Mouse (Mus musculus): ENCODE measurements around the gene Lrrc47. TPM values are rescaled to one million over a fixed set of nuclear protein-coding genes. Genes with fewer than 3 reads are reported as not detected.

The Lrrc47 gene
- polyA plus RNA-seq, 1 experiment = 24.0 TPM

DNA sequence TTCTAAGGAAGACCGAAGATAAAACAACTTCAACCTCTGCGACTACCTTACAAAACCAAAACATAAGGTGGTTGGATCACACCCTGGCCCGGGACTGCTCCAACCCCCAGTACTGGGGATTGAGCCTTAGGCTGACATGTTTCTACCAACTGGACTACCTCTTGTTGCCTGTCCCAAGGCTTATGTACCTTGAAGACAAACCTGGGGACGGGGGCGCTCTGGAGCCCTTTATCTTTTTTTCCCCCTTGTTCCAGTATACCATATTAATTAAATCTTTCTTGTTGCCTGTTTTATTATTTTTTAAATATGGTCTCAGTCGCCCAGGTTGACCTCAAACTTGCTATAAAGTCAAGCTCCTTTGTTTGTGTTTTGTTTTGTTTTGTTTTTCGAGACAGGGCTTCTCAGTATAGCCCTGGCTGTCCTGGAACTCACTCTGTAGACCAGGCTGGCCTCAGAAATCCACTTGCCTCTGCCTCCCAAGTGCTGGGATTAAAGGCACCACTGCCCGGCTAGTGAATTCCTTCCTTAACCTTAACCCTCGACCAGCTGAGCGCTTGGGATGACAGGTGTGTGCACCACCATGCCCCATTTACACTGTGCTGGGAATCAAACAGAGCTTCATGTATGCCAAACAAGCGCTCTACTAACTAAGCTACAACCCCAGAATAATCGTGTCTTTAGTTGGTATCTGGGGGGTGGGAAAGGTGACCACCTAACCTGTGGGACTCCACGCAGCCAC lies 455 bp upstream of the Lrrc47 start:
- H3K4me1 ChIP-seq (ENCODE audit: control insufficient read depth, insufficient read depth, insufficient read length, low read length) = peaks cover 11% of the 10 kb centered on the region
- H3K27ac ChIP-seq (replicated peaks; ENCODE audit: low read depth, low read length) = no peak overlapping the region; the same call in 1 of the 2 replicates
- peak overlapping the region; percentile 73 for H3K4me3 ChIP-seq (ENCODE audit: insufficient read depth, low read depth, low read length)

DNA sequence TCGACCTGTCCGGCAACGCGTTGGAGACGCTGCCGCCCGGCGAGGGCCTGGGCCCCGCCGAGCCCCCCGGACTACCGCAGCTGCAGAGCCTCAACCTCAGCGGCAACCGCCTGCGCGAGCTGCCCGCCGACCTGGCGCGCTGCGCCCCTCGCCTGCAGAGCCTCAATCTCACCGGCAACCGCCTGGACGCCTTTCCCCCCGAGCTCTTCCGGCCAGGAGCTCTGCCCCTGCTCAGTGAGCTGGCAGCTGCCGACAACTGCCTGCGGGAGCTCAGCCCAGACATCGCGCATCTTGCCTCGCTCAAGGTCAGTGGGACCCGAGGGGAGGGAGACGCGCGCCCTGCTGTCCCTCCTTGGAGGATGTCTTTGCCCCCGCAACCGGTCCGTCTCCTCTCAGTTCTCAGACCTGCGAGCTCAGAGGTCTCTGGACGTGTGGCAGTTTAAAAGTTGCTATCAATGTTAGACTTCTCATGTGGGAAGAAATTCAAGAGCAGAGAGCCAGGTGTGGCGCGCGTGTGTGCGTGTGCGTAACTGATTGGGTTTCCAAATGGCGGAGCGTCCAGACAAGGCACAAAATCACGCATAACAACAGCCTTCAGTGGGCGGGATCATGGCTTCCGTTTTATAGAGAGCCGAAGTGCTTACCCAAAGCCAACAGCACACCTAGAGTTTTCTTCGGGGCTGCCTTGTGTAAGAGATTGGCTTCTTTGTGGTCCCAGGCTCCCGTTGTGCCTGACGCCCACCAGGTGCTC lies 776 bp downstream of the Lrrc47 start:
- peaks cover 11% of the 10 kb centered on the region for H3K4me1 ChIP-seq (ENCODE audit: control insufficient read depth, insufficient read depth, insufficient read length, low read length)
- H3K4me3 ChIP-seq (ENCODE audit: insufficient read depth, low read depth, low read length) = peak overlapping the region; percentile 73
- H3K27ac ChIP-seq (replicated peaks; ENCODE audit: low read depth, low read length) = no peak overlapping the region

DNA sequence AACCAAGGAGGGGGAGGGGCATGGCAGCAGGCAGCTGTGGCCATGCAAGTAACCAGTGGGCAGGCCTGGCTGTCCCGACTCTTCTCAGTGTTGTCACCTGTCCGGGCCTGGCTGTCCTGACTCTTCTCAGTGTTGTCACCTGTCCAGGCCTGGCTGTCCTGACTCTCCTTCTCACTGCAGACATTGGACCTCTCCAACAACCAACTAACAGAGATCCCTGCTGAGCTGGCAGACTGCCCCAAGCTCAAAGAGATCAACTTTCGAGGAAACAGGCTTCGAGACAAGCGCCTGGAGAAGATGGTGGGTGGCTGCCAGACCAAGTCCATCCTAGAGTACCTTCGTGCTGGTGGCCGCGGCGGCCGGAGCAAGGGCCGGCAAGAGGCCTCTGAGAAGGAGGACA lies 3.9 kb downstream of the Lrrc47 start:
- Histone ChIP-seq H3K4me1 (ENCODE audit: control insufficient read depth, insufficient read depth, insufficient read length, low read length) (peaks cover 11% of the 10 kb centered on the region), H3K27ac (replicated peaks; ENCODE audit: low read depth, low read length) (no peak overlapping the region), H3K4me3 (ENCODE audit: insufficient read depth, low read depth, low read length) (no peak overlapping the region)

DNA sequence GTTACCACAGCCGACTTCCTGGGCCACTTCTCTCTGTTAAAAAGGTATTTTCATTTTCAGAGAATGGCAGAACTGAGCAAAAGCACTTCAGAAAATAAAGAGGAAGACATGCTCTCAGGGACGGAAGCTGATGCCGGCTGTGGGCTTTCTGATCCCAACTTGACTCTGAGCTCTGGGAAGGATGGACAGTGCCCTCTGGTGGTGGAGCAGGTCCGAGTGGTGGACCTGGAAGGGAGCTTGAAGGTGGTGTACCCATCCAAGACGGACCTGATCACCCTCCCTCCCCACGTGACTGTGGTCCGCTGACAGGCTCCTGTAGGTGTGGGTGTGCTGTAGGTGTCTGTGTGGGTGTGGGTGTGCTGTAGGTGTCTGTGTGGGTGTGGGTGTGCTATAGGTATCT lies 8.0 kb downstream of the Lrrc47 start:
- H3K4me1 ChIP-seq (ENCODE audit: control insufficient read depth, insufficient read depth, insufficient read length, low read length) = no peaks in the 10 kb centered on the region
- no peak overlapping the region for H3K27ac ChIP-seq (replicated peaks; ENCODE audit: low read depth, low read length)

DNA sequence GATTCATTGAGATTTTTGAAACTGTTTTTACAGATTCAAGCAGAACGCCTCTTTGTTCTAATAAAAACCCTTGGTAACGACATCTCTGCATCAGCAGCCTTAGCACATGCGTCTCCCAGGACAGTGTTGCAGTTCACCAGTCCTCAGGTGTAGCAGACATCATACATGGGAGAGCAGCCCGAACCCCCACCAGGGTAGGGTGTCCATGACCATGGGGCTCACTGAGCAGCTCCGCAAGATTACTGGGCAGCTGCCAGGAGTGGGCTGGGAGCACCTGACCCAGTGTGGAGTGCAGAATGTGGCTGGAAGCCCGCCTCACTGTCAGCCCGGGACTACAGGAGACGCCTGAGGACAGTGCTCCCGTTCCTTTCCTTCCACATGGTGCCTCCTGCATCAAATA lies 9.9 kb downstream of the Lrrc47 start:
- no peak overlapping the region for H3K4me3 ChIP-seq (ENCODE audit: insufficient read depth, low read depth, low read length)
- H3K27ac ChIP-seq (replicated peaks; ENCODE audit: low read depth, low read length) = no peak overlapping the region
- H3K4me1 ChIP-seq (ENCODE audit: control insufficient read depth, insufficient read depth, insufficient read length, low read length) = no peaks in the 10 kb centered on the region

More for the DNA sequence above, 8.0 kb downstream of the Lrrc47 start:
- no peak overlapping the region for H3K4me3 ChIP-seq (ENCODE audit: insufficient read depth, low read depth, low read length)

DNA sequence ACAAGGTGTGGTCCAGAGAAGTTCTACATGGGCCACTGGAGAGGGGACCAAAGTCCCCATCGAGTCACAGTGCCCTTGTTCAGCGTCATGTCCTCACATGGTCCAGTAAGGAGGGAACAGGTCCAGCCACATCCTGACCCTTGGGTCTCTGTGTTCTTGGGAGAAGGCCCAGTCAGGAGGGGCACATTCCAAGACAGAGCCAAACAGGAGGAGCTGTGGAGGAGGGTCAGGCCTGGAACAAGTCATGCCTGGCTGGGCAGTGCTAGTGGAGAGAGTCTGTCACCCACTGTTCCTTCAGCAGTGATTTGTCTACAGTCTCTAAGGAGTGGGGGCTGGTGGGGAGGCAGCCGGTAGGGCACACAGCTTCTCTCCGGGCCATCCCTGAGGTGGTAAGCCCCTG lies 10.9 kb downstream of the Lrrc47 start:
- no peak overlapping the region for H3K4me3 ChIP-seq (ENCODE audit: insufficient read depth, low read depth, low read length)
- no peaks in the 10 kb centered on the region for H3K4me1 ChIP-seq (ENCODE audit: control insufficient read depth, insufficient read depth, insufficient read length, low read length)
- H3K27ac ChIP-seq (replicated peaks; ENCODE audit: low read depth, low read length) = no peak overlapping the region

DNA sequence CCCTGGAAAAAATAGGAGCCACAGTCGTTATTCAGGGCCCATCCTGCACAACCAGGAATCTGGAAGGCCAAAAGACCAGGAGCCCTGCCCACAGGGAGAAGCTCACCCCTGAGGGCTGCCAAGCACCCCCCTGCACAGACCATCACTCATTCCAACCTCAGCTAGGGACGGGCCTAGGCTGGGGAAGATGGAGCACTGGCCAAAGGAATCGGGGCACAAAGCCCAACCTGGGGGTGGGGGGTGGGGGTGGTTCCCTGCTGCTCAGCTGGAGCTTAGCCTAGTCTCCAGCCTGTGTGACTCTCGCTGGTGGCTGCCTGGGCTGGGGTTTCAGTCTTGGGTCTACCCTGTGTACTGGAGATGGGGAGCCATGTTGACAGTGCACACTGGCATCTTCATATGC lies 11.3 kb downstream of the Lrrc47 start:
- Histone ChIP-seq H3K4me3 (ENCODE audit: insufficient read depth, low read depth, low read length) (no peak overlapping the region), H3K27ac (replicated peaks; ENCODE audit: low read depth, low read length) (no peak overlapping the region), H3K4me1 (ENCODE audit: control insufficient read depth, insufficient read depth, insufficient read length, low read length) (no peaks in the 10 kb centered on the region)

DNA sequence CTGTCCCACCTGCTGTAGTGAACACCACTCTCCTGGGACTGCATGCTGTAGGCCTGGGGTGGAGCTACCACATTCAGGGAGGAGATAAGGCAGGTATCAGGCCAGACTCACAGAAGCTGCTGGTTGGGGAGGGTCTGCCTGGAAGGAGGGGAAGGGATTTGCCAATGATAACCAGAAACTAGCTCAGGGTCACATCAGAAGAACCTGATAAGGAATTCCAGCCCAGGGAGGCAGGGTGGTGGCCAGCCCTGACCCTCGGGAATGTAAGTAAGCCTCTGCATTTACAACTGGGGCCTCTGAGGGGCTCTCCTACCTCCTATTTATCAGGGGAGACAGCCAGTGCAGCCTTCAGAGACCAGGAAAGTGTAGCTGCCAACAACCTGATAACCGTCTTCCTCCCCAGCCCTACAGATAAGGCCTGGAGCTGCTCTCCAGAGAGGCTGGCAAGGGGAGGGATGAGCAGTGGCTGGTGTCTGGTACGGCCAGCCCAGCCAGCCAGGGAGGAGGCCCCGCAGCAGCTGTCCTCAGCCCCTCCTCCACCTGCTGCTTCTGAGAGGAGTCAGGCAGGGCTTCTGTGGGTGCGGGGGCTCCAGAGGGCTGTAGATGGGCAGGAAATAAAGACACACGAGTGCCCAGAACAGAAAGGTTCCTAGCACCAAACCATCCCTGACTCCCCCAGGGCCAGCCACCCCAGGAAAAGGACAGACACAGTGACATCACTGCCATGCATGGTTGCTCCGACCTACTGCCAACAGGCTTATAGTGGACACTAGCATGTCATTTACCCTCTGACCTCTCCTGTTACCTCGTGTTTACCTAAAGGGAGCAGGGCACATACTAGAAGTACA lies 12.4 kb downstream of the Lrrc47 start:
- H3K4me3 ChIP-seq (ENCODE audit: insufficient read depth, low read depth, low read length) = no peak overlapping the region
- no peak overlapping the region for H3K27ac ChIP-seq (replicated peaks; ENCODE audit: low read depth, low read length)
- no peaks in the 10 kb centered on the region for H3K4me1 ChIP-seq (ENCODE audit: control insufficient read depth, insufficient read depth, insufficient read length, low read length)

DNA sequence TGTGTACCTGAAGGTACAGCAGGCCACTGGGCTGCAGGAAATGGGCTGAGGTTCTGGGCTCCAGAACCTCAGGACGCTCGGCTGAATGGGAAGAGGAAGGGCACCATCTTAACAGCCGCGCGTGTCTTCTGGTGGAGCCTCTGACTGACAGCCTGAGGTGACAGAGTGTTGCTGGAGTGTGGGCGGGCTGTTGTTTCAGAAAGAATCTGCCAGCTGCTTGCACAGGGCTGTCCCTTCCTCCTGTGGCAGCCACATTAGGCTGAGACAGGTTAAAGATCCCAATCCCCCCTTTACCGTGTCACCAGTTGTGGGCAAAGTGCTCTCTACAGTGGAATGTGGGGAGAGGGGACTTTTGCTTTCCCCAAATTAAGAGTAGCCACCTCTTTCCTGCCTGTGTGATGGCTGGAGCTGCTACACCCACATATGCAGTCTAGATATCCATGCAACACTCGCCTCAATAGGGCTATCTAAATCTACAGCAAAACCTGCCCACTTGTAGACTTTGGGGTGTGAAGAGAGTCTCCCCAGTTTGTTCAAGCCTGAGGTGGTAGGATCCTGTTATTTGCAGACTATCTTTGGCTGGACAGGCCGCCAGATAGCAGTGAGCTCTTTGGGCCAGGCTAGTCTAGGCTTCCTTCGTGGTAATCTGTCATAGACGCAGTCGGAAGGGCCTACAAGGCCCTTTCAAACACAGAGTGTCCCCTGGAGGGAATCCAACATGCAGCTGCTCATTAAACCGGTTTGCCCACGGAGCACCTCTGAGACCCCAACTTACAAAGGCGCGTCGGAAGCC lies 13.4 kb downstream of the Lrrc47 start:
- Histone ChIP-seq H3K4me3 (ENCODE audit: insufficient read depth, low read depth, low read length) (peak overlapping the region; percentile 58), H3K27ac (replicated peaks; ENCODE audit: low read depth, low read length) (no peak overlapping the region)

DNA sequence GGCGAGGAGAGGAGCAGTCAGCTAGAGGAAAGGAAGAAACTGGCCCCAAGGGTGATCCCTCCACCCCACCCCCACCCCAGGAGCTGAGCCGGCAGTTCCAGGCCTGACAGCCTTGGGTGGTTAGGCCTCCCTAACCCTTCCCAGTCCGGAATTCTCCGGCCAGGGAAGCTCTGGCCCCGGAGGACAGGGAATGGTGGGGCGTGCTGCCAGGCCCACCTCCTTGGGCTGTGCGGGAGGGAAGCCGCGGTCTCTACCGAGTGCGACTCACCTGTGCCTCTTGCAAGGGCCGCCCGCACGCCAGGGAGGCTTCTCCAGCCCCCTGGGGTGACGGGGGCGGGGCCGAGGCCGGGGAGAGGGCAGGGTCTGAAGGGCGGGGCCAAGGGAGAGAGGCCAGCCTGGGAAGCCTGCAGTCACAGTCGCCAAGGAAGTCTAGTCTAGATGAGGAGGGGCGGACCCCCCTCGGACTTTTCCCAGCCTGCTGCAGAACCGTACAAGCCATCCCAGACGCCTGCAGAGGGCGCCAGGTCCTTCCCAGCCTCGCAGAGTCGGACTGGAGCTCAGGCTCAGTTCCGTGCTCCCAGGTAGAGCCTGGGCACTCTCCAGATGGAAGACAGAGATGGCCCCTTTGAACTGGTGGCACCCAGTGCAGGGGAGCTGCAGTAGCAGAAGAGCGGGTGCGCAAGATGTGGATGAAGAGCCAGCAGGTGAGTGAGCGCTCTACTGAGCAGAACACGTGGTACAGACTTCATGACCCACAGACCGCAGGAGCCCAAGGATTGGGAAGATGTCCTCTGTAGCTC lies 14.3 kb downstream of the Lrrc47 start, which contains the start of gene Smim1:
TSS of gene Smim1 (minus strand) at position 590 of the 800 bp plus-strand sequence.
- Histone ChIP-seq H3K4me3 (ENCODE audit: insufficient read depth, low read depth, low read length) (peak within 1 kb of the TSS; percentile 58), H3K4me1 (ENCODE audit: control insufficient read depth, insufficient read depth, insufficient read length, low read length) (no peaks in the 10 kb centered on the region), H3K27ac (replicated peaks; ENCODE audit: low read depth, low read length) (no peak within 1 kb of the TSS)

More for the DNA sequence above, 13.4 kb downstream of the Lrrc47 start:
- H3K4me1 ChIP-seq (ENCODE audit: control insufficient read depth, insufficient read depth, insufficient read length, low read length) = no peaks in the 10 kb centered on the region

DNA sequence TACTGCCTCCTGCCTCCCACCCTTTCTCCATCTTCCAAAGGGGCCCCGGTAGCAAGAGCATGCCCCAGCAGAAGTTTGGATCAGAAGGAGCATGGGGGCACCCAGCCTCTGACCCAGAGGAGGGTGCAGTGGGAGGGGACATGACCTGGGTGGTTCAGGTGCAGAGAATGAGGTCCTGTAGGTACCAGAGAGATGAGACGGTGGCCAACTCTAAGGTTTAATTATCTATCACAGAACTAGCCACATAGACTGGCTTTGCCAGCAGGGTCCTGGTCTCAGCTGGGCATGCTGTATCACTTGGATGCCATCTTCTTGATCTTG lies 14.9 kb downstream of the Lrrc47 start:
- Histone ChIP-seq H3K27ac (replicated peaks; ENCODE audit: low read depth, low read length) (no peak overlapping the region), H3K4me1 (ENCODE audit: control insufficient read depth, insufficient read depth, insufficient read length, low read length) (no peaks in the 10 kb centered on the region), H3K4me3 (ENCODE audit: insufficient read depth, low read depth, low read length) (peak overlapping the region; percentile 44; the same call in 1 of the 2 replicates)

DNA sequence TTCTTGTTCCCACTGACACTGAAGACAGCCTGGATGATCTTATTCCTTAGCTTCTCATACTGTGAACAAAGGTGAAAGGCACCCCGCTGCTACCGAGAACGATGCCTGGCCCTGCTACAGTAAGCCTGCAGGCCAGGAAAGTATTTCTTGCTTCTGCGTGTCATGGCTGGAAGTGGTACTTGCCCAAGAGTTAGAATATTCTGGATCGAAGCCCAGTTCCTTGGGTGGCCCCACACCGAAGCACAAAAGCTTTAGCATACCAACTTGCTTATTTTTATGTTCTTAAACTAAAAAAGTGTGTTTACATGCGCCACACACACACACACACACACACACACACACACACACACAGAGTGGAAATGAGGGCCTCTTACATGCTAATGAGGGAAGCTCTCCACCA lies 16.5 kb downstream of the Lrrc47 start:
- Histone ChIP-seq H3K4me3 (ENCODE audit: insufficient read depth, low read depth, low read length) (no peak overlapping the region), H3K27ac (replicated peaks; ENCODE audit: low read depth, low read length) (no peak overlapping the region), H3K4me1 (ENCODE audit: control insufficient read depth, insufficient read depth, insufficient read length, low read length) (no peaks in the 10 kb centered on the region)

DNA sequence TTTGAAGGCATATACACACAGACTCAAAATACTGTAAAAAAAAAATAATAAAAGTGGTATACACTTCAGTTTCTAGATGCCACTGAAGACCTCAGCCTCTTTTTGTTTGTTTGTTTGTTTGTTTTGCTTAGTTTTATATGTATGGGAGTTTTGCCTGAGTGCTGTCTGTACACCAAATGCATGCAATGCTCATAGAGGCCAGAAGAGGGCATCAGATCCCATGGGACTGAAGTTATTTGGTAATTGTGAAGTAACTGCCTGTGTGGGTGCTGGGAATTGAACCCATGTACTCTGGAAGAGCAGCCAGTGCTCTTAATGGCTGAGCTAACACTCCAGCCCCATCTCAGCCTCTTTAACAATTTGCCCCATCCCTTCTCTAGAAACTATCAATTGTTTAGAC lies 17.1 kb downstream of the Lrrc47 start:
- H3K27ac ChIP-seq (replicated peaks; ENCODE audit: low read depth, low read length) = no peak overlapping the region
- H3K4me1 ChIP-seq (ENCODE audit: control insufficient read depth, insufficient read depth, insufficient read length, low read length) = no peaks in the 10 kb centered on the region
- no peak overlapping the region for H3K4me3 ChIP-seq (ENCODE audit: insufficient read depth, low read depth, low read length)

DNA sequence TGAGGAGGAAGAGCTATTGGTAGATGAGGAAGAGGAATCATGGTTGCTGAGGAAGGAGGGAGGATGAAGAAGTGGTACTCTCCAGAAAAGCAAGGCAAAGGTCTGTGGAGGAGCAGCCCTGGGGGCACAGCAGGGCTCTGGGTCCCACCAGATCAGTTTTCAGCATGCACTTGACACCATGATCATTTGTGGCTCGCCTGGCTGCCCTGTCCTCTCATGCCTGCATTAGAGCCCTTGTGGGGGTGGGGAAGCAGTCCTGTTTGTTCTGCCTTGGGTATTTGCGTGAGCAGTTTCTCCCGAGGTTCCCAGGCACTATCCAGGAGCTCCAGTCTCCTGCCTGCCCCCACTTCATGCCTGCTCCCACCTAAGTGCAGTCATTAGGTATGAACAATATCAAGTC lies 25.6 kb downstream of the Lrrc47 start:
- Histone ChIP-seq H3K4me3 (ENCODE audit: insufficient read depth, low read depth, low read length) (no peak overlapping the region), H3K4me1 (ENCODE audit: control insufficient read depth, insufficient read depth, insufficient read length, low read length) (no peaks in the 10 kb centered on the region), H3K27ac (replicated peaks; ENCODE audit: low read depth, low read length) (no peak overlapping the region)
